Mouse (Mus musculus) layer of hippocampus, postnatal 25 days (tissue): ENCODE data around the gene Brd3. TPM values are rescaled to one million over a fixed set of nuclear protein-coding genes. Genes with fewer than 3 reads are reported as not detected.
"Not testable (repeated sequence)": the region's sequence is repeated elsewhere in the genome, so short reads cannot be mapped to it uniquely, and the experiment has no call there.

ENCODE experiments used
- DNase-seq, 2 experiments: peaks; one replicate each; pipeline ENCODE4 v3.0.0; 2022; ENCODE audit warnings: mixed read lengths in 2 of 2, low spot score in 1 of 2; ENCODE audit errors: extremely low spot score in 1 of 2
- total RNA-seq, 2 experiments: library from RNA; stranded (reverse); gene quantifications; 2 replicates each; pipeline ENCODE4 v1.2.3; 2021

The Brd3 gene
- total RNA-seq, 2 experiments from 2014 or later, result 51.0 to 53.7 TPM

DNA sequence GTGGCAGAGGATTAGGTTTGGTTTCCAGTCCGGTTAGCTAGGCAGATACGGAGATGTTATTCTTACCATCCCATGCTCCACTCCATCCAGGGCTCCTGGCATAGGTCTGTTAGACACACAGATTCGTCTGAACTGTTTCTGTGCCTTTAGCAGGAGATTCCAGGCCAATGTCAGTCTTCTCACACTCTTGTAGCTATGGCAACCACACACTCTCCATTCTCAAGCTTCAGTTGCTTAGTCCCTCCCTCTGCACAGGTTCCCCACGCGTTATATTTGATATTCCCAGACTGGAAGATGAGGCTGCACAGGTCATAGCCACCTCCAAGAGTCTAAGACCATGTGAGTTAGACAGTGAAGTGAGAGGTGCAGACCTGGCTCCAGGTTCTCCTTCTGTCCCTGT is 6.4 kb upstream of the Brd3 start:
- DNase-seq, result no peak

DNA sequence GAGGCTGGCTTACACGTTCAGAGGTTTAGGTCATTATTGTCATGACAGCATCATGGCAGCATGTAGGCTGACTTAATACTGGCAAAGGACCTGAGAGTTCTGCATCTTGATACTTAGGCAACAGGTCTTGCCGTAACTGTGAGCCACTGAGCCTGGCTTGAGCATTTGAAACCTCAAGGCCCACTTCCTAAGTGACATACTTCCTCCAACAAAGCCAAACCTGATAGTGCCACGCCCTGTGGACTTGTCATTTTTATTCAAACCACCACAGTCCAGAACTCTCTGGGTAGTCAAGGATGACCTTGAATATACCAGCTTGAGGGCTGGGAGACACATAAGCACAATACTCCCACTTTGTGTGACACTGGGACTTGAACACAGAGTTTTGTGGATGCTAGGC is 5.4 kb upstream of the Brd3 start:
- no peak for DNase-seq

GRCm38 (mm10) chr2:27510706-27511105 is 3.2 kb upstream of the Brd3 start:
- DNase-seq, result no peak

- DNase-seq, result not testable (repeated sequence)
Observed at GRCm38 (mm10) chr2:27506658-27507057, 804 bp downstream of the Brd3 start.

DNA sequence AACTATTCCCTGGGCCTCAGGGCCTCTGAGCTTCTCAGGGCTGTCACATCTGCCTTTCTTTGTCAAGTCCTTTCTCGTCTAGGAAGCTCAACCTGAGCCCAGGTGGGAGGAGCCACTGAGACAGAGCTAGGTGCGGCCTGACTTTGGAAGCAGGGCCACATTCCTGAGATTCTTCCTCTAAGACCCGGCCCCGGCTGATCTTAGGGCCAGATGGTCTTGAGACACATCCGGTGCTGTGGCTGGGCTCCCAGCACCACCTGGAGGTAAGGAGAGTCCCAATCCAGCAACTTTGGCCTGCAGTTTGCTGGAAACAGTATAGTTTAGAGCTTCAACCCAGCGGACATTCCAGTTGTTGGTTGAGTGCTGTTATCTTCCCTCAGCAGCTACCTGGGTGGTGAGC is 1.9 kb downstream of the Brd3 start:
- DNase-seq, result no peak

GRCm38 (mm10) chr2:27504113-27504885 is 3.2 kb downstream of the Brd3 start:
- no peak for DNase-seq

DNA sequence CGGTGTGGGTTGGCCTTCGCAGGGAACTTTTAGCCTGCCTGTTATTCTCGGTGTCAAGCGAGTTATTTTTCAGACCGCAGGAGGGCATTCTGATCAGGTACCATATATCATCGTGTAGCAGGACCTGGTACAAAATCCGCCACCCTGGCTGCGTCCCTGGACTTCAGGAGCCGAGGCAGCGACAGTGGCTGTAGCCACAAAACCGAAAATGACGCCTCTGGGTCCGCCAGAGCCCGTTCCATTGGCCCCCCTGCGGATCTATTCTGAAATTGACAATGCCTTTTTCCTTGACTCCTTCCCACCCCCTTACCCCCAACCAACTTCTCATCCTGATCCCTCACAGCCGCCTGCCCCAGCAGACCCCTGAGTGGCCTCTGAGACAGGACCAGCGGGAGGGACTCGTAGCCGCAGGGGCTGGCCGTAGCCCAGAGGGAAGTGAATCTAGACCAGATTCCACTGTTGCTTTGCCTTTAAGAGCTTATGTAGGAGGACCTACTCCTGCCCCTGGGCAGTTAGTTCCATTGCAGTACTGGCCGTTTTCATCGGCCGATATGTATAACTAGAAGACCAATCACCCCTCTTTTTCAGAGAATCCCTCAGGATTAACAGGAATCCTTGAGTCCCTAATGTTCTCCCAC is 11.0 kb downstream of the Brd3 start:
- DNase-seq, result no peak

- no peak for DNase-seq
Observed at GRCm38 (mm10) chr2:27493971-27494370, 13.5 kb downstream of the Brd3 start.

DNA sequence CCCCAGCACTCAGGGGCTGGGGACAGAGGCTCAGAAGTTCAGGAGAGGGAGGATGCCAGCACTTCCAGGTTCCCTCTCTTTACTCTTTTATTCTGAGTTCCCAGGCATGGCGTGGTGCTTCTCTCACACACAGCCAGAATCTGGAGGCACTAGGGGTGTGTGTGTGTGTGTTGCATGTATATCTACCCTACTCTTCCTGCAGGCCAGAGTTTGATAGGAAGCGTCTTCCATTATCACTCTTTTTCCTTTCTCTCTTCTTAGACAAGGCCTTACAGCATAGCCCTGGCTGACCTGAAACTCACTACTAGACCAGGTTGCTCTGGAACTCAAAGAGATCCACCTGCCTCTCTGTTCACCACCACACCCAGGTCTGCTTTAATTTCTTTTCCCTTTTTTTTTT is 16.5 kb downstream of the Brd3 start:
- DNase-seq, result no peak

GRCm38 (mm10) chr2:27488362-27488761 is 19.1 kb downstream of the Brd3 start:
- DNase-seq, result no peak

DNA sequence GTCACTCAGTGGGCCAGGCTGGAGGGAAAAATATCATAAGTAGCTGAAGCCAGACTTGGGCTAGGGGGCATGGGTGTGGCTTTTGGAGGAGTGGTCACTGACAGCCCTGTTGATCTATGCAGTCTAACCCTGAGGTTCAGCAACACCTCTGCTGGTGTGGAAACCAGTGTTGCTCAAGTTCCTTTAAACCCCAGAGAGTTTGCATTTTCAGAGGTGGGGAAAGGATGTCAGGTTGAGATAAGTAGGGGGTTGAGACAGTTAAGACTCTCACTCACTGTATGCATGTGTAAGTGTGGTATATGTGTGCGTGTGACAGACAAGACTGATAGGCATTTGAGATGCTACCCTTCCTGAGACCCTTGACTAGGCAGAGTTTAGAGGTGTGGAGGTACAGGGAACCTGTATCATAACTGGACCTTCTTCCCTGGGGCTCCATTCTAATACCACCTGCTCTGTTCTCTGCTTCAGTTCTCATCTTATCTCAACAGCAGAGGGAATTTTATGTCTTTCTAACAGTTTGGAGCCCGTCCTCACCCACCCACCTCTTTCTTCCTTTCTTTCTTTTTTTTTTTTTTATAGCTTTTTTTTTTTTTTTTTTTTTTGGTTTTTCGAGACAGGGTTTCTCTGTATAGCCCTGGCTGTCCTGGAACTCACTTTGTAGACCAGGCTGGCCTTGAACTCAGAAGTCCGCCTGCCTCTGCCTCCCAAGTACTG is 20.0 kb downstream of the Brd3 start:
- DNase-seq, result no peak

DNA sequence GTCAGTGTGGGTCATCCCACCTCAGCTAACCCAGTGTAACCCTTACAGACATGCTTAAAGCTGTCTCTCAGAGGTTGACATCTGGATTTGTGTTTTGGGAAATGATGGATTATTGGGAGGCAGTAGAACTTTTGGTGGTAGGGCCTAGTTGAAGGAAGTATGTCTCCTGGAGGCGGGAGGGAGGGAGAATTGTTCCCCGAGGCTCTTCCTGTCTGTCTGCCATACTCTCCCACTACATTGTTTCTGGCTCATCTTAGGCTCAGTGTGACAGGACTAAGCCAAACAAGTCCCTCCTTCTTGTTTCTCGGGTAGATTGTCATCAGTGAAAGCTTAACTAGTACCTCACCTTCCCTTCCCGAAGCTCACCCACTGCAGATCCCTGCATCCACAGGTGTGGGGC is 20.7 kb downstream of the Brd3 start:
- no peak for DNase-seq

DNA sequence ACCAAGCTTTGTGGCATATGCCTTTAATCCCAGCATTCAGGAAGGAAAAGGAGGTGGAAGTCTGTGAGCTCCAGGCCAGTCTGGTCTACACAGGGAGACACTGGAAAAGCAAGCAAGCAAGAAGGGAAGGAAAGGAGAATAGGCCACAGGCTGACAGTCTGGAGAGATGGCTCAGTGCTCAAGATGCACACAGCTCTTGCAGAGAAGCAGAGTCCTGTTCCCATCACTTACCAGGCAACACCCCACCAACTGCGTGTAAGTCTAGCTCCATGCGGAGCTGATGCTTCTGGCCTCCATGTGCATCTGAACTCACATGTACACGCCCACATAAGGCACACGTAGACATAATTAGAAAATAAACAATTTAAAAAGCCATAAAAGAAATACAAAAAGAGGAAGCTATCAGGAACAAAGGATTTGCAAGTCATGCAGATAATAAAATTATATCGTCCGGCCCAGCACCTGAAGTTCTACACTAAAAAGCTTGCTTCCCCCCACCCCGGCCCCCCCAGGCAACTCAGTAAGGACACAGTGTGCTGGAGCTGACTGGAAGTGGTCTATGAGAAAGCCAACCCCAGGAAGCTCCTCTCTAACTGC is 25.1 kb downstream of the Brd3 start:
- DNase-seq, result no peak

- DNase-seq, result no peak
Observed at GRCm38 (mm10) chr2:27480367-27480766, 27.1 kb downstream of the Brd3 start.

GRCm38 (mm10) chr2:27479821-27480220 is 27.6 kb downstream of the Brd3 start:
- no peak for DNase-seq

DNA sequence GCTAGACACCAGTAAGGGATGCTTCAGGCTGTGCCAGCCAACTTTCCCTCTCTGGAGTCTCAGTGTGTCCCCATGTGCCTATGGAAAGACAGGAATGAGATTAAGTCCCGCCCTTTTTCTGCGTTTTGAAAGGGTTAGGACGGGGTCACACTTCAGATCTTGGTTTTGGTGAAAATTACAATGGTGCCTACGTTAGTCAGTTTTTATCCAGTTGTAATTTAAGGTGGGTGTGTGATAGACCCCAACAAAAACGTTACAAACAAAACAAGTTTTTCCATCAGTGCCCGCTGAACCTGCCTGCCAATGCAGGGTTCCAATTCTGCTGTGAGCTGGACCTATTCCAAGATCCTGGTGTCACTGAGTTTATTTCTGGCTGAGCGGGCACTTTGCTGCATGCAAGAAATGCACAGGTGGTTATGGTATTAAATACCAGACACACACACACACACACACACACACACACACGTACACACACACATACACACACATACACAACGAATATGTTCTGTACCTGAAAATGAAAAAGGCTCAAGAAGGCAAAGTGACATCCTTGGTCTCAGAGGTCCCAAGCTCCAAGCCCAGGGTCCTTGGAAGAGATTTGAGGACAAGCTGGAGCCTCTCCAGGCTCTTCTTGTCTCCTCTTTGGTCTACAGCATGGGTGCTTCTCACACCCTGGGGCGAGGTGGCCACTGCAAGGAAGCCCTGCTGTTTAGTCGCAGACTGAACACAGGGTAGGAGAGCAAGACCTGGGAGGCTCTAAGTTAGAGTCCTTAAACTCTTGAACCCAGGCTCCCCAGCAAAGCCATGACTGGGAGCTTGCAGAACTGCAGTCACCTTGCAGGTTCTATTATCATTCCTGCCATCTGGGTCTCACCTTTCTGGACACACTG is 30.9 kb downstream of the Brd3 start:
- DNase-seq, result no peak

- DNase-seq, result peak; percentile 77 to 78
Observed at GRCm38 (mm10) chr2:27475495-27476302, 31.8 kb downstream of the Brd3 start.

- no peak for DNase-seq
Observed at GRCm38 (mm10) chr2:27474621-27475484, 32.6 kb downstream of the Brd3 start.
